Mouse (Mus musculus) bone marrow, adult 2 months (tissue): Measurements from ENCODE around the gene Spef2.

Source experiments
- CTCF ChIP-seq: fragments of 200-500 bp; IDR thresholded peaks from 2 replicates; pipeline ENCODE4 v1.5.1; 2011; ENCODE audit warnings: low read length, control low read depth; ENCODE audit not compliant: control insufficient read depth, insufficient read depth
- POLR2A ChIP-seq: fragments of 200-500 bp; IDR thresholded peaks from 2 replicates; pipeline ENCODE4 v1.6.1; 2011; ENCODE audit warnings: low read depth, mild to moderate bottlenecking, control low read depth, low read length, borderline replicate concordance; ENCODE audit not compliant: control insufficient read depth

DNA sequence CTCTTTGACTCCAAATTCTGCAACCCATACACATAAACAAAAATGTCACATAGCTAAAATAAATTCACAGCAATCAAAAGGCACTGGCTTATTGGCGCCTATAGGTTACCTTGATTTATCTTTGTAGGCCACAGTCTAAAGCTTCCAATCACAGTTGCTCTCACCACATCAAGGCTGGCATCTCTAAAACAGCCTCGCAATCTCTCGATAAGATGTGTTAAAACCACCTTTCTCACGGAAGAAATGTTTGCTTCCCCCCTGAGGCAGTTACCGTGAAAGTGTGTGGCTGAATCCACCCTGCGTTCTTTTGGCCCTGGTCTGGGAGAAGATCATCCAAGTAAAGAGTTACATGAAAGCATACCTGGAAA, 148.6 kb downstream of the Spef2 start:
- TF ChIP-seq CTCF (no peak), POLR2A (no peak)
